Mouse (Mus musculus): ENCODE data around the gene C2cd5.
"Not testable (repeated sequence)": the region's sequence is repeated elsewhere in the genome, so short reads cannot be mapped to it uniquely, and the experiment has no call there.

DNA sequence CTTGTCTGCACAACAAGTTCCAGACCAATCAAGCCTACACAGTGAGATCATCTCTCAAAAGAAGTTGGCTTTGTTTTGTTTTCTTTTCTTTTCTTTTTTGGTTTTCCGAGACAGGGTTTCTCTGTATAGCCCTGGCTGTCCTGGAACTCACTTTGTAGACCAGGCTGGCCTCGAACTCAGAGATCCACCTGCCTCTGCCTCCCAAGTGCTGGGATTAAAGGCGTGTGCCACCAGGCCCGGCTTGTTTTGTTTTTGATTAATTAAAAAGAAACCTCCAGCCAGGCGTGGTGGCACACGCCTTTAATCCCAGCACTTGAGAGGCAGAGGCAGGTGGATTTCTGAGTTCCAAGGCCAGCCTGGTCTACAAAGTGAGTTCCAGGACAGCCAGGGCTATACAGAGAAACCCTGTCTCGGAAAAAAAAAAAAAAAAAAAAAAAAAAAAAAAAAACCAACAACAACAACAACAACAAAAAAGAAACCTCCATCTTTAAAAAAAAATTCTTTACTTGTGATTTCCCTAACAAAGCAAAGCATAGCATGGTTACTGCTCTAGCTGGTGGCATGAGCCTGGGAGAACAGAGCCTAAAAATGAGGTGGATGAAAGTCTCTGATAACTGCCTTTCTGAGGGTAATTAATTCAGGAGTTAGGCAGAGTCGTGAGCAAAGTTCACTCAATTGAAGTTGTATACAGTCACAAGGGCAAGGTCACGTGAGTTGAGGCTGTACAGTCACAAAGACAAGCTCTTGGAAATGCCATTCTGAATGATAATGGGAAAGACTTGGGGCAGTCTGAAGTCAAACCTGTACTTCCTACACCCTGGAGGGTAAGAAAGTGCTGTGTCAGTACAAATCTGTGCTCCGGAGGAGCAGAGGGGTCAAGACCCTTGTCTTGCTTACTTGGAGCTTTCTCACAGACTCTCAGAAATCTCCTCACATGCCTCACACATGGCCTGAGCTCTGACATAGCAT lies 42.0 kb upstream of the C2cd5 start:
- not testable (repeated sequence) for TF ChIP-seq ZC3H11A (IDR thresholded peaks at IDR 0.05; ENCODE audit: borderline replicate concordance, low read depth, low read length); CHD2 (IDR thresholded peaks at IDR 0.05; ENCODE audit: low read depth, low read length)
- peak; percentile 96 for TF ChIP-seq ZNF384 (IDR thresholded peaks at IDR 0.05; ENCODE audit: low read depth, low read length)

All from ES-E14 (cell line).